ENCODE assay signal across 9 mouse cellular contexts in the genomic region with DNA sequence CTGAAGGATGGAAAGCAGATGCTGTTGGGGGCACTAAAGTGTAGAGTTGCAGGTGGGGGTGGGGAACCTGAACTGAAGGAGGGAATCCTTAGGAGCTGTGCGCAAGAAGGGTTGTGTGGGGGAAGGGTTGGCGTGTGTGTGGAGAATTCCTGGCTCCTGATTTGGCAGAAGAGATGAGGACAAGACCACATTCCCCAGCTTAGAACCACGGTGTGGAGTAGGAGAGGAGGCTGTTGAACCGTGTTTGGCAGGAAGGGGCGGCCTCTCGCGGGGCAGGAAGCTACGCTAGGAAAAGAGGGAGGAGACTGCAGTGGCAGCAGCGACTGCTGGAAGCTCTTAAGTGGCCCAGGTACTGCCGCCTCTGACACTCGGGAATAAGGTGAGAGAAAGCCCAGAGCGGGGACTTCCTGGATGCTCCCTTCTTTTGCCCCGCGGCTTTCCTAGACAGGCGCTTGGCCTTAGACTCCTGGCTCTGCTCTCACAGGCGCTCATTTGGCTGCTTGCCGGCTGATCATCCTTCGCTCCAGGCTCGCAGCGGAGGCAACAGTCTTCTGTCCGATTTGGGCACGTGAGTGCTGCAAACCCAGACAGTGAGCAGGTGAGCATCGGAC. TPM values are rescaled to one million over a fixed set of nuclear protein-coding genes. Genes with fewer than 3 reads are reported as not detected.
DNase-seq lines count a peak whose midpoint lies in the region; ATAC-seq and TF ChIP-seq lines count a peak whose summit lies in the region.
"Had no signal": no experiment of that assay in that cellular context is flagged by ENCODE, and none has a peak within 500 bp of the region (broad histone marks: within the 10 kb centered on the region; RNA-seq: fewer than 3 reads in every experiment).

A gene (plus strand): TSS at position 275 of the 611 bp plus-strand sequence.

- no peaks in the 10 kb centered on the region for H3K36me3 ChIP-seq in embryonic facial prominence, embryonic 14.5 days (ENCODE audit: control insufficient read depth, insufficient read depth, low read length)
- no peaks in the 10 kb centered on the region for H3K36me3 ChIP-seq in heart, embryonic 15.5 days
- H3K36me3 ChIP-seq in myocyte (ENCODE audit: control insufficient read depth, insufficient read depth): no peaks in the 10 kb centered on the region
- H3K36me3 ChIP-seq in testis, adult 2 months (ENCODE audit: control insufficient read depth, insufficient read depth, low read length): no peaks in the 10 kb centered on the region

- TF ChIP-seq CTCF in testis, adult 2 months (IDR thresholded peaks at IDR 0.05; ENCODE audit: control insufficient read depth, insufficient read depth, insufficient replicate concordance, low read depth, low read length): no peak

- H3ac ChIP-seq in myocyte (ENCODE audit: control insufficient read depth, insufficient read length): no peak within 1 kb of the TSS

- no peaks in the 10 kb centered on the region for H3K9me3 ChIP-seq in embryonic facial prominence, embryonic 14.5 days (ENCODE audit: control insufficient read depth, low read length)
- H3K9me3 ChIP-seq in heart, embryonic 15.5 days (replicated peaks): no peaks in the 10 kb centered on the region

- ATAC-seq in embryonic facial prominence, embryonic 14.5 days (ENCODE audit: low read depth): peak; percentile 97
- peak; percentile 73; the same call in 1 of the 2 replicates for ATAC-seq in heart, embryonic 15.5 days (replicated peaks; ENCODE audit: insufficient number of reproducible peaks, insufficient read depth, low FRiP score, low read depth)

- H3K9ac ChIP-seq in embryonic facial prominence, embryonic 14.5 days (ENCODE audit: low read depth, low read length): peak within 1 kb of the TSS; percentile 67
- peak within 1 kb of the TSS; percentile 50 for H3K9ac ChIP-seq in heart, embryonic 15.5 days

- H3K4me2 ChIP-seq in embryonic facial prominence, embryonic 14.5 days (ENCODE audit: low read depth, low read length): peak within 1 kb of the TSS; percentile 52
- peak within 1 kb of the TSS; percentile 73 for H3K4me2 ChIP-seq in heart, embryonic 15.5 days
- peak within 1 kb of the TSS; percentile 64 for H3K4me2 ChIP-seq in myocyte (ENCODE audit: low read depth)

- DNase-seq in 3T3-L1 (ENCODE audit: low read depth, low spot score): peak; percentile 3
- DNase-seq in adrenal gland, postnatal 25 days: peak; percentile 35
- peak; percentile 82 for DNase-seq in embryonic facial prominence, embryonic 14.5 days (ENCODE audit: low spot score)
- peak; percentile 58 for DNase-seq in kidney, postnatal 10 days
- peak; percentile 22 for DNase-seq in liver

- 21% methylated on average over 22 of the region's 23 CpGs for WGBS in embryonic facial prominence, embryonic 14.5 days
- WGBS in heart, embryonic 15.5 days: 14% methylated on average over 23 of the region's 23 CpGs

- no peaks in the 10 kb centered on the region for H3K27me3 ChIP-seq in embryonic facial prominence, embryonic 14.5 days (replicated peaks; ENCODE audit: control insufficient read depth, insufficient read depth, low read length)
- H3K27me3 ChIP-seq in heart, embryonic 15.5 days: no peaks in the 10 kb centered on the region
- H3K27me3 ChIP-seq in myocyte (ENCODE audit: control insufficient read depth, insufficient read depth, insufficient read length): no peaks in the 10 kb centered on the region
- H3K27me3 ChIP-seq in testis, adult 2 months (ENCODE audit: control insufficient read depth, insufficient read depth, low read length): no peaks in the 10 kb centered on the region

- H3K4me1 ChIP-seq in embryonic facial prominence, embryonic 14.5 days (ENCODE audit: control insufficient read depth, insufficient read depth, low read length): no peaks in the 10 kb centered on the region
- no peaks in the 10 kb centered on the region for H3K4me1 ChIP-seq in heart, embryonic 15.5 days (replicated peaks)
- H3K4me1 ChIP-seq in testis, adult 2 months (ENCODE audit: control insufficient read depth, insufficient read depth, low read length): peaks cover 4% of the 10 kb centered on the region; the same call in 1 of the 2 replicates

- H3K79me2 ChIP-seq in myocyte (ENCODE audit: control insufficient read depth, insufficient read depth): no peaks in the 10 kb centered on the region

- H3K27ac ChIP-seq in embryonic facial prominence, embryonic 14.5 days (replicated peaks; ENCODE audit: low read depth, low read length): peak within 1 kb of the TSS; percentile 84
- H3K27ac ChIP-seq in heart, embryonic 15.5 days: no peak within 1 kb of the TSS; the same call in 1 of the 2 replicates
- no peak within 1 kb of the TSS for H3K27ac ChIP-seq in testis, adult 2 months (ENCODE audit: control insufficient read depth, insufficient read depth, low read depth, low read length)

- H3K4me3 ChIP-seq in embryonic facial prominence, embryonic 14.5 days (ENCODE audit: low read depth, low read length): peak within 1 kb of the TSS; percentile 51
- H3K4me3 ChIP-seq in heart, embryonic 15.5 days: peak within 1 kb of the TSS; percentile 61
- no peak within 1 kb of the TSS for H3K4me3 ChIP-seq in myocyte
- peak within 1 kb of the TSS; percentile 76 for H3K4me3 ChIP-seq in testis, adult 2 months (ENCODE audit: control insufficient read depth, low read depth, low read length)

- no peak for TF ChIP-seq POLR2A in myocyte (IDR thresholded peaks at IDR 0.05; ENCODE audit: insufficient read length, low read depth)
- TF ChIP-seq POLR2A in testis, adult 2 months (IDR thresholded peaks at IDR 0.05; ENCODE audit: control insufficient read depth, low read depth, low read length): no peak; the same call in 1 of the 2 replicates

TF ChIP-seq in myocyte, 11 proteins besides CTCF, POLR2A, EP300 and RAD21:
- TF ChIP-seq MYOD1 (IDR thresholded peaks at IDR 0.05; ENCODE audit: control insufficient read depth in 1 of 3, insufficient read length in 2 of 3, low read depth in 2 of 3) (no peak), REST (IDR thresholded peaks at IDR 0.05; ENCODE audit: insufficient read depth, insufficient read length) (no peak), USF1 (IDR thresholded peaks at IDR 0.05; ENCODE audit: low read depth) (no peak), TCF12 (IDR thresholded peaks at IDR 0.05; ENCODE audit: insufficient read depth, poor library complexity, severe bottlenecking) (no peak), SRF (IDR thresholded peaks at IDR 0.05; ENCODE audit: control insufficient read depth, insufficient read length, low read depth) (no peak)

RNA-seq across cellular contexts. Expression of the gene that starts here (rescaled TPM):
- total RNA-seq in adrenal gland, postnatal 25 days (2021): 0.73 TPM in 1 of 2 replicates, not detected in the other
- 14.8 and 22.8 TPM in 2 replicates for polyA plus RNA-seq in embryonic facial prominence, embryonic 14.5 days (2014; fragmentation: Nextera tagmentation; extraction: Ambion mirVana)
- 5.0 and 5.2 TPM in 2 replicates for polyA plus RNA-seq in heart, embryonic 15.5 days (2015; fragmentation: Nextera tagmentation; extraction: Ambion mirVana)
- polyA plus RNA-seq in myocyte (2012; fragmentation: generic; extraction: Trizol): 0.25 TPM
- 0.49 and 0.64 TPM in 2 replicates for polyA plus RNA-seq in testis, adult 2 months (2012; rRNA removed)
- total RNA-seq: MEL had no signal

Comparison
In these comparisons a context has a peak if more than half of its experiments do, and no peak if none do; other contexts are left out.
1. Peak in DNase-seq in adrenal gland, postnatal 25 days; RNA of the gene not detected or under 1 TPM.
2. DNase-seq: peak in every context shown above with its lines; median percentile 82 in embryonic facial prominence, embryonic 14.5 days; 58 in kidney, postnatal 10 days; 35 in adrenal gland, postnatal 25 days; 22 in liver; 3 in 3T3-L1.